Mouse (Mus musculus): ENCODE results near the gene Eloa. TPM values are rescaled to one million over a fixed set of nuclear protein-coding genes. Genes with fewer than 3 reads are reported as not detected.

Gene Eloa
- polyA plus RNA-seq, 1 experiment from 2014 or later, result 34.6 TPM

DNA sequence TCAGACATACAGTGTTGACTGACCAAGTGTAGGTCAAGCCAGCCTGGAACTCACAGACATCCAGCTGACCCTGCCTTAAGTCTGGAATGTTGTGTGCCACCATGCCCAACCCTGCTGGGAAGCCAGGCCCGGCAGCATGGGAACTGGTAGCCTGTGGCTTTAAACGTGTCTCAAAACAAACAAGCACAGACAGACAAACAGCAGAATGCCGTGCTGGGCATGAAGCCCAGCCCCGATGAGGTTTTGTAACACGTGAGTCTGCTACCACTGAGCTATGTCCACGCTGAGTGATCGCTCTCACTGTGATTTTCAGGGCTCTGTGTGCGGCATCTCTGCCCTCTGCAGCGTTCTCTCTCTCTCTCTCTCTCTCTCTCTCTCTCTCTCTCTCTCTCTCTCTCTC lies 65.7 kb downstream of the Eloa start:
- WGBS, result 88% methylated on average over 9 of the region's 9 CpGs
- Histone ChIP-seq H3K27me3 (ENCODE audit: control insufficient read depth, insufficient read depth, low read length) (no peaks in the 10 kb centered on the region), H3K4me3 (ENCODE audit: low read length) (no peak overlapping the region), H3K9ac (ENCODE audit: low read length) (no peak overlapping the region), H3K9me3 (replicated peaks; ENCODE audit: control insufficient read depth, low read length) (peaks cover 7% of the 10 kb centered on the region; the same call in 1 of the 2 replicates), H3K4me2 (ENCODE audit: low read depth, low read length) (no peak overlapping the region), H3K4me1 (ENCODE audit: control insufficient read depth, insufficient read depth, low read length) (no peaks in the 10 kb centered on the region), H3K27ac (ENCODE audit: low read length) (no peak overlapping the region), H3K36me3 (ENCODE audit: control insufficient read depth, insufficient read depth) (peaks cover 32% of the 10 kb centered on the region)
- ATAC-seq (replicated peaks; ENCODE audit: extremely low read depth, insufficient read depth, low FRiP score), result no peak

DNA sequence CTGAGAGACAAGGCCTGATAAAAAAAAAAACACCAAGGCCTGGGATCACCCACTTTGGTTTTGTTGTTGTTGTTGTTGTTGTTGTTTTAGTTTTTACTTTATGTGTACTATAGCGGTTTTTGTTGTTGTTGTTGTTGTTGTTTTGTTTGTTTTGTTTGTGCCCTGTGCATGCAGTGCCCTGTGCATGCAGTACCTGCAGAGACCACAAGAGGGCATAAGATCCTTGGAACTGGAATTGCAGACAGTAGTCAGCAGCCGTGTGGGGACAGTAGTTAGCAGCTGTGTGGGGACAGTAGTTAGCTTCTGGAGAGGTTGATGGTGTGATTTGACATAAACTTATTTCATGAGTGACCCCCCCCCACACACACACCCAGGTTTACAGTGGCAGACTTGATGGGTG lies 67.3 kb downstream of the Eloa start:
- ATAC-seq (replicated peaks; ENCODE audit: extremely low read depth, insufficient read depth, low FRiP score), result no peak
- no peak overlapping the region for H3K4me3 ChIP-seq (ENCODE audit: low read length)

More for the DNA sequence above, 67.3 kb downstream of the Eloa start:
- Histone ChIP-seq H3K27me3 (ENCODE audit: control insufficient read depth, insufficient read depth, low read length) (no peaks in the 10 kb centered on the region), H3K4me2 (ENCODE audit: low read depth, low read length) (no peak overlapping the region), H3K9me3 (replicated peaks; ENCODE audit: control insufficient read depth, low read length) (peaks cover 7% of the 10 kb centered on the region; the same call in 1 of the 2 replicates), H3K36me3 (ENCODE audit: control insufficient read depth, insufficient read depth) (peaks cover 28% of the 10 kb centered on the region), H3K9ac (ENCODE audit: low read length) (no peak overlapping the region), H3K27ac (ENCODE audit: low read length) (no peak overlapping the region), H3K4me1 (ENCODE audit: control insufficient read depth, insufficient read depth, low read length) (peaks cover 3% of the 10 kb centered on the region; the same call in 1 of the 2 replicates)
- WGBS, result 24% methylated on average over 2 of the region's 2 CpGs

Other genes with a start within 250 kb of the Eloa start
- 128 and 147 TPM in 2 replicates for gene Srsf10, start 166.0 kb downstream of the Eloa start, polyA plus RNA-seq (2015; fragmentation: Nextera tagmentation; extraction: Ambion mirVana)
- 133 and 149 TPM in 2 replicates for gene Pnrc2, start 147.9 kb downstream of the Eloa start, polyA plus RNA-seq (2015; fragmentation: Nextera tagmentation; extraction: Ambion mirVana)
- 0.71 and 0.80 TPM in 2 replicates for gene Cnr2, start 126.4 kb downstream of the Eloa start, polyA plus RNA-seq (2015; fragmentation: Nextera tagmentation; extraction: Ambion mirVana)
- gene Fuca1, start 101.0 kb downstream of the Eloa start, polyA plus RNA-seq (2015; fragmentation: Nextera tagmentation; extraction: Ambion mirVana), result 50.7 and 52.8 TPM in 2 replicates
- gene Hmgcl, start 75.3 kb downstream of the Eloa start, polyA plus RNA-seq (2015; fragmentation: Nextera tagmentation; extraction: Ambion mirVana), result 94.3 and 99.6 TPM in 2 replicates
- gene Gale, start 58.0 kb downstream of the Eloa start, polyA plus RNA-seq (2015; fragmentation: Nextera tagmentation; extraction: Ambion mirVana), result 24.4 and 24.5 TPM in 2 replicates
- 73.2 and 77.3 TPM in 2 replicates for gene Lypla2, start 49.1 kb downstream of the Eloa start, polyA plus RNA-seq (2015; fragmentation: Nextera tagmentation; extraction: Ambion mirVana)
- 45.1 and 64.5 TPM in 2 replicates for gene Pithd1, start 34.5 kb downstream of the Eloa start, polyA plus RNA-seq (2015; fragmentation: Nextera tagmentation; extraction: Ambion mirVana)
- 211 and 253 TPM in 2 replicates for gene Rpl11, start 31.7 kb upstream of the Eloa start, polyA plus RNA-seq (2015; fragmentation: Nextera tagmentation; extraction: Ambion mirVana)
- 218 and 262 TPM in 2 replicates for gene Id3, start 121.7 kb upstream of the Eloa start, polyA plus RNA-seq (2015; fragmentation: Nextera tagmentation; extraction: Ambion mirVana)
- 8.6 and 11.0 TPM in 2 replicates for gene E2f2, start 150.6 kb upstream of the Eloa start, polyA plus RNA-seq (2015; fragmentation: Nextera tagmentation; extraction: Ambion mirVana)
- 2.8 and 3.8 TPM in 2 replicates for gene Asap3, start 184.6 kb upstream of the Eloa start, polyA plus RNA-seq (2015; fragmentation: Nextera tagmentation; extraction: Ambion mirVana)
- gene Tcea3, start 226.0 kb upstream of the Eloa start, polyA plus RNA-seq (2015; fragmentation: Nextera tagmentation; extraction: Ambion mirVana), result 54.9 and 57.5 TPM in 2 replicates

All from heart, embryonic 16.5 days (tissue).